Mouse (Mus musculus) left cerebral cortex, postnatal 25 days (tissue): ENCODE measurements at regions not wholly inside any gene's neighbourhood (a gene's known extent, or its start where the extent isn't known, plus 50 kb on each side); places are given as distances from the start of the nearest gene placed in this dataset.

Source experiments
- DNase-seq, 2 experiments: peaks; one replicate each; pipeline ENCODE4 v3.0.0; 2022; ENCODE audit warnings: low spot score in 2 of 2, mixed read lengths in 1 of 2
- intact Hi-C: fragments of 180-260 bp; cut with DNase I; formaldehyde crosslinking; loops from one replicate; pipeline ENCODE4 v1.15.1; 2025

DNA sequence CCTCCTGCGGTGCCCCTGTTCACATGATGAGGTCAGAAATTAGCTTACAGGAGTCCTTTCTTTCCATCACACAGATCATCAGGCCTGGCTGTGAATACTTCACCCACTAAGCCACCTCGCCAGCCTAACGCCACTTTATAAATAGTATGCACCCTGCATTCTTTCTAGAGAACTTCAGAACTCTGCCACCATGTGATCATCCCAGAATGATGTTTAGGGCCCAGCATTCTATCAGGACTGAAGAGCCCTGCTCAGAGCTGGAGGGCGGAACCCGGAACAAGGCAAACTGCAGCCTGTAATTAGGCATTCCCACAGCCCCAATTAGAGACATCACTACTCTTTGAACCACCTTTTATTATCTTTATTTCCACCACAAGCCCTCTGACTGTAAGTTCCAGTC lies 120.2 kb upstream of the Ptch1 start:
- intact Hi-C loops = no loop called here
- DNase-seq = no peak

DNA sequence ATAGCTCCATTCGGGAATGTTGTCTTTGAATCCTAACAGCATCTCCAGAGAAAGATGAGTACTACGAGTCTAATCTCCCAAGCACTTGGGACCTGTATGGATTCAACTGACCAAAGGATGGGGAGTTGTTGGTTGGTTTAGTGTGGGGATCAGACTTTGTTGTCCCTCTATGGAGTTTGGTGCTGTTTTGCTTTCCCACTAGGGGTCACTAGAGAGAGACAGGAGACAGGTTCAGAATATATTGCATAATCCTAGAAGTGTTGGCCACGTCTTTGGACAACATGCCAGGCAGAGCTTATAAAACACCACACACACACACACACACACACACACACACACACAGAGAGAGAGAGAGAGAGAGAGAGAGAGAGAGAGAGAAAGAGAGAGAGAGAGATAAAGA lies 118.6 kb upstream of the Ercc6l2 start:
- DNase-seq = no peak
- intact Hi-C loops = loop anchor here (5.0 kb wide), 1 partner anchor 124 kb away; the partner anchor contains the start of gene Ptch1

DNA sequence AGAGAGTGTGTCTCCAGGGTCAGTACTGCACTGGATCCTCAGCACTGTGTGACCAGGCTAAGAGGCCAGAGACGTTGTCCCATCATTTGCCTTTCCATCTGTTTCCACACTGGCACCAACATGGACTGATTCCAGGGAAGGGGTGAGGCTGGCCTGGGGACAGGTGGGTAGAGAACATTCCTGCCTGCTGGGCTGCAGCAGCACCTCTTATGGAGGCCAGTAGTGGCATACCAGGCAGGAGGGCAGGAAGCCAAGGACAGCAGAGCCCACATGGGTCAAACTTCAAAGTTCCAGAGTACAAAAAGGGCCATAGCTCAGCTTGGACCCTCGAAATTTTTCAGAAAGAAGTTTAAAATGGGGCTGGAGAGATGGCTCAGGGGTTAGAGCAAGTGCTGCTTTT lies 115.4 kb upstream of the Ercc6l2 start:
- intact Hi-C loops = loop anchor here (5.0 kb wide), 1 partner anchor 127 kb away; the partner anchor contains the start of gene Ptch1
- DNase-seq = no peak

DNA sequence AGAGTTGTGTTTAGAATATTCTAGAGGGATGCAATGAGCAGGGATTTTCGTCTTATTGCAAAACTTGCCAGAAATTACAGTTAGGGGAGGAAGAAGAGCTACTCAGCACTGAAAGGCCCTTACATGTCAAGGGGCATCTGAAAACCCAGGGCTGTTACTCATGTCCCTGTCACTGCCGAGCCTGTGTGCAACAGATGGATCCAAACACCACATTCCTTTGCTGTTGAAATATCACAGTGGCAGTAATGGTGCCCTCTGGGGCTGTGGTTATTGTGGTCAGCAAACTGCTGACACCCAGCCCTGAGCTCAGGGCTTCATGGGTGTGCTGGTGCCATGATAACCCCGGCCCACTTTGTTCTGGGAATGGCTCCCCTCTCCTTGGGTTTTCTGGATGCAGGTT lies 114.3 kb upstream of the Ercc6l2 start:
- no peak for DNase-seq
- intact Hi-C loops = no loop called here

DNA sequence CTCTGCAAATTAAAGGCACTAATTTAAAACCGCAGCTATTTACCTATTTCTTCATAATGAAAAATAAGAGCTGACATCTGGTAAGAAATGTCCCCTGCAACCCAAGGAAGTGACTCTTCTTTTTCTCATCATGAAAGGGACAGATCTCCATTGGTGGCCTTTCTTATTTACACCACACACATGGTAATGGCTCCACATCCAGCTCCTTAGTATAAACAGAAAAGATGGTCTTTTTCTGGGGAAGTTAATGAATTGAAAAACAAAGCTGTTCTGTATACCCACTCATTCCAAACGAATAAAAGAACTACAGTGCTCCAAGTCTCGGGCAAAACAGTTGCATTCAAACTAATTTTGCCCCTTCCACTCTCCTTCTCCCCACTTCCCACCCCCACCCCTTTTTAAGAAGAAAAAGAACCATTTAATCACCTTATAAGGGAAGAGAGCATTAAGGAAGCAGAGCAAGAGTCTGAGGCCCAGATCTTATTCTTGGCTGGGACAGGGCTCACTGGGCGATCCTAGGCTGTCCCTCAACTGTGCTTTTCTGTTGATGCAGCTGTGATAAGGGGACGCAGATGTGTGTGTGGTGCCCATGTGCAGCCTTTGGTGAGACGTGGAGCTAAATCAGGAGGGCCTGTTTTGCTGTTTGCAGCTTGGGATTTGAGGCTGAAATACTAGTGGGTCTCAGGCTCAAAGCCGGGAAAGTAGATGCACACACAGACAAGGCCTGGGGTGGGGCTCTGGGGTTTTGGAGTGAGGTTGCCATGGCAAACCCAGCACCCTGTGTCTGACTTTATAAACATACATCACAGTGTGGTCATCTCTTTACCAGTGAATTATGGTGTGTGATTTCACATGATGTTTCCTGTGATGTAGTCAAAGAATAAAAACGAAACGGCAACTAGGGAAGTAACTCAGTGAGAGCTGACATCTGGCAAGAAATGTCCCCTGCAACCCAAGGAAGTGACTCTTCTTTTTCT lies 113.6 kb upstream of the Ercc6l2 start:
- no peak for DNase-seq
- intact Hi-C loops = no loop called here

DNA sequence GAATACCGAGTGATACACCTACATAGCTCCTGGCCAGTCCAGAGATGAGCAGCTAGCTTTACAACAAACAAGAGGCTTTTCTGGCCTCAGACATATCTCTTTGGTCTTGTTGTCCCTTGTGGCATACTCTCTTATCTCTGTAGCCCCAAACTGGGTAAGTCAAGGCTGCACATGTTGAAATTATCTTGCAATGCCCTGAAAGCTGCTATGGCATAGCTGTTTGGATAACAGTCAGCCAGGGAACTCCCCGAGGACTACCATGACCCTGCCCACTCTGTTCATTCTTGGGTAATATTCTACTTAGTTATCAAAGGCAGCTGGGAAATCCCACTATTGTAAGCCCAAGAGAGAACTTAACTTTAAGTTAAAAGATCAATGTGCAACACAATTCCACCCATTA lies 106.5 kb upstream of the Ercc6l2 start:
- intact Hi-C loops = no loop called here
- no peak for DNase-seq

DNA sequence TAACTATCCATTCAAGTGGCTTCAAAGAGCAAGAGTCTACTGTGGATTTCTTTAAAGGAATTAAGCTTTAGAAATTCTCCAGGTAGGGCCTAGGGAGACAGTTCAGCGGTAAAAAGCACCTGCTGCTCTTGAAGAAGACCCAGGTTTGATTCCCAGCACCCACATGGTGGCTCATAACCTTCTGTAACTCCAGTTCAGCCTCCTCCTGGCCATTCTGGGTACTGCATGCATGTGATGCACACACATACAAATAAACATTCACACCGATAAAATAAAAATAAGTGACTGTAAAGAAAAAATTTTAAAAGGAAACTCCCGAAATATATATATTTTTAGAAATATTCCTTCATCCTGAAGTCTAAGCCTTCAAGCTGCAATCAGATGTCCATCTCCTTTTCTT lies 101.9 kb upstream of the Ercc6l2 start:
- intact Hi-C loops = no loop called here
- no peak for DNase-seq

DNA sequence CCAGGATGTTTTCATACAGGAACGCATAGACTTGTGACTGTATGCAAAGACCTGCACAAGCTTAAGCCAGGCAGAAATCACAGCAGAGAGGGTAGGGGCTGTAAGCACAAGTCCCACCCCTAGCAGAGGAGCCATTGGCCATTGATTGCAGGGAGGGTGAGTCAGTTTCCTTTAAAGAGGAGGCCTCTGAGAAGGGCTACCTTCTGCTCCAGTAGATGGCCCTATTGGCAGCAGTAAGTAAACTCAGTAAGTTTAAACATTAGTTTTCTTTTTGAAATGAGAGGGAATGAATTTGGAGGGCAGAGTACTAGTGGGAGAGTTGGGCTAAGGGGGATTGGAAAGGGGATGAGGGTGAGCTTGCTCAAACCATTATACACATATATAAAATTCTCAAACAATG lies 98.5 kb upstream of the Ercc6l2 start:
- DNase-seq = no peak
- intact Hi-C loops = loop anchor here (5.0 kb wide), 1 partner anchor 321 kb away; no protein-coding TSS in a partner anchor

DNA sequence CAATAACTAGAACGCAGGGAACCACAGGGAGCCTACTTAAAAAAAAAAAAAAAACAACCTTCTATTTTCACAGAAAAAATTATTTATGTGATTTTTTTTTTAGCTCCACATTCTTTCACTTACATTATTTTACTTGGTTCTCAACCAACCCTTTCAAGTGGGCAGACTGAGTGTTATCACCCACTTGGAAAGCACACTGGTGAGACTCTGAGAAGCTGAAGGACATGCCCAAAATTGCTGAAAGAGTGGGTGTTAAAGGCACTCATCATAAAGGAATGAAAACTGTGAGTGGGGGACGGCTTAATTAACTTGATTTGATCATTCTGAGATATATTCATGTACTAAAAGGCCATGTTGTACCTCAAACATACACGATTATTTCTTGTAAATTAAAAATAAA lies 97.8 kb upstream of the Ercc6l2 start:
- intact Hi-C loops = loop anchor here (5.0 kb wide), 1 partner anchor 320 kb away; no protein-coding TSS in a partner anchor
- peak in 1 of 2 experiments; percentile 71 for DNase-seq

DNA sequence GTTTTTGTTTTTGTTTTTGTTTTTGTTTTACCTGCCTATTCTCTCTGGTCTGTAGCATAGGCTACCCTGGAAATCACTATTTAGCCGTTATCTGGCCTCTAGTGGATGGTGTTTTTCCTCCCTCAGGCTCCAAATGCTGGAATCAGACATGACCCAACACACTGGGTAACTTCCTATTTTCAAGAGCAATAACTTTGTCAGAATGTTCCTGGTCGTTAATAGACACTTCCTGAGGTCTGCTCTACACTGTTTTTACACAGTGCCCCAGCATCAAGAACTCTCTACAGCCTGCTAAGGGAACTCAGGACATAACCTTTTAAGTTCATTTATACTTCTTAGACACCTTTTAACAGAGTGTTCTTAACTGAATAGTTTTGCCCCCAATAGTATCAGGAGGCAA lies 96.3 kb upstream of the Ercc6l2 start:
- intact Hi-C loops = loop anchor here (5.0 kb wide), 1 partner anchor 319 kb away; no protein-coding TSS in a partner anchor
- DNase-seq = no peak

DNA sequence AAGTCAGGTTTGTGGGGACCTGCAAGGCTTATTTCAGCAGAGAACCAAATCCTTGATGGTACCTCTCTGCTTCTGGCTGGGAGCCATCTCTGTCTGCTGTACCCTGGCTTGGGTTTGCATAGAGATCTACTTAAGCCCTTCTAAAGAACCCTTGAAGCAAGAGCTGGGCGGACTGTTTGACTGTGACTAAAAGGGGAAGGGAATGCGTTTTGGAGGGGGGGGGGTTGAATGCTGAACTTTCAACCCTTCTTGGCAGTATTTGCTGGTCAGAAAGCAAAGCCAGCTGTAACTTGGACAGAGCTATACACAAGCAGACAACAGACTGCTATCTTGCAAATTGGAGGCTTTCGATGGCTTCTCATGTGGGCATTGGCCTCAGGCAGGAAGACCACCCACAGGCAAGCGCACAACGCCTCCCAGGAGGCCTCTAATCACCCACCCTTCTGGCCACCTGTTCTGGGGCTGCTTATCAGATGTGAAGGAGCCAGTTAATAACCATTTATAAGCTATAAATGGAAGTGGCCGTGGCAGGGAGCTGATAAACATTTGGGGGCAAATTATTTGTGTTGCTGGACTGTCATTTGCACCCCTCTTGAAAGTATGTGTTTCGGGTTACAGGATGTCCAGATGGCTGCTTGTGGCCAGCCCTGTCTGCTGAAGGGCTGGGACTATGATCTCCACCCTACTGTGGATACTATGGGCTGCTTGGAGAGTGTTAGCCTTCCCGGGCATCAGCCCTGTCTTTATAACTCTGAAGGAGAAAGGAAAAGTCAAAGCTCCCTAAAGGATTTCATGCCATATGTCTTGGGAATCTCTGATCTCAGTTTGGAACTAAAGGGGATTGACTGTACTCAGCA lies 95.5 kb upstream of the Ercc6l2 start:
- intact Hi-C loops = loop anchor here (5.0 to 10.0 kb wide), 2 partner anchors 205 to 318 kb away; no protein-coding TSS in a partner anchor
- DNase-seq = no peak

DNA sequence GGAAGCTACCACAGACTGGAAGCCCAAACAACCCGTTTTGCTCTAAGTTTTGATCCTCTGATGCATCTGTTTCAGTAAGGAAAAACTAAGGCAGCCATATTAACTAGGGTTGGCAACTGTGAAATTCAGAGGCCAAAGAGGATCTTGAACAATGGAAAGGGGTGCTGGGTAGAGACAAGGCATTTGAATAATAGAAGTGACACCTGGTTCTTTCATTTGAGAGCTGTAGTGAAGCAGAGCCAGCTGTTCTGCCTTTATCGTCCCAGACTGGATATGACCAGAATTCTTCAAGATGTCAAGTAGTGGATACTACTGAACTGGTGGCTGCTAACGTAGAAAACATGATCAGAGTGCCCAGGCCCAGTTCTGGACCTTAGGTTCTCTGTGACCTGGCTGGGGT lies 94.4 kb upstream of the Ercc6l2 start:
- intact Hi-C loops = loop anchor here (10.0 kb wide), 1 partner anchor 204 kb away; no protein-coding TSS in a partner anchor
- no peak for DNase-seq

DNA sequence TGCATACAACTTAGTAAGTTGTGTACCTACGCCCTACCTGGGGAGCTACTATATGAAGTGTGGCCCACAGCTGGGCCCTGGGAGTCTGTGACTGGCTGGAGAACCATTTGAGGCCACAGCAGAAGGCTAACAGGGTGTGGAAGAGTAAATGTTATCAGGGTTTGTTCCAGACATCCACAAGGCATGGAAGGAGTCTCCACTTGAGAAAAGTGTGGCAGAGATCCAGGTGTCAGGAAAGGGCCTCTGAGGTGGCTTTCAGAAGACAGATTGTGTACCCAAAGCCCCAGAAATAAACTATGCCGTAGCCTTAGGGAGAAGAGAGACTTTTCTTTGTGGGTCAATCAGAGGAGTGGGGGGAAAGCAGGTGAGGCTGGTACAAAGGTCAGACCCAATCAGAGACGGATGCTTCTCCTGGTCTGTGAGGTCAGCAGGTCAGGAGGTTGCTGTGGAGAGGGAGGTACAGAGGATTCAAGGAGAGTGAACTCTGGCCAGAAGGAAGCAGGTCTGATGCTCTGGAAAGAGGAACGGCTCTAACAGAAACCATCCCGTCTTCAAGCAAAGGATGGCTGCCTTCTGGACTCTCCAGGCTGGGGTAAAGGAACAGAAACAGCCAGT lies 93.9 kb upstream of the Ercc6l2 start:
- intact Hi-C loops = loop anchor here (10.0 kb wide), 1 partner anchor 204 kb away; no protein-coding TSS in a partner anchor

DNA sequence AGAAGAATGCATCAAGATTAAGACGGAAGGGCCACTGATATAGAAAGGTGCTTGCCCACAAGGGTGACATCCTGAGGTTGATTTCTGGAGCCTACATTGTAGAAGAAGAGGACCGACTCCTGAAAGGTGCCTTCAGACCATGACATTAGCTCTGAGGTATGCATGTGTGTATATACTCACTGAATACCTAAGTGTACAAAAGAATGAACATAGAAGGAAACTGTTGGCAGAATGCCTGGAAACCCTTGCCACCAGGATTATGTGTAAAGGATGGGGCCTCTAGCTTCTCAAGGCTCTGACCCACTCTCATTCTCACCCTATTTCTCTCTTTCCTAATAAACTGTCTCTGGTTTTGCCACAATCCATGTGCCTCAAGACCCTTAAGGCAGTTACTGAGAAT lies 90.7 kb upstream of the Ercc6l2 start:
- intact Hi-C loops = loop anchor here (10.0 kb wide), 1 partner anchor 201 kb away; no protein-coding TSS in a partner anchor
- no peak for DNase-seq

More for the DNA sequence above, 93.9 kb upstream of the Ercc6l2 start:
- no peak for DNase-seq

DNA sequence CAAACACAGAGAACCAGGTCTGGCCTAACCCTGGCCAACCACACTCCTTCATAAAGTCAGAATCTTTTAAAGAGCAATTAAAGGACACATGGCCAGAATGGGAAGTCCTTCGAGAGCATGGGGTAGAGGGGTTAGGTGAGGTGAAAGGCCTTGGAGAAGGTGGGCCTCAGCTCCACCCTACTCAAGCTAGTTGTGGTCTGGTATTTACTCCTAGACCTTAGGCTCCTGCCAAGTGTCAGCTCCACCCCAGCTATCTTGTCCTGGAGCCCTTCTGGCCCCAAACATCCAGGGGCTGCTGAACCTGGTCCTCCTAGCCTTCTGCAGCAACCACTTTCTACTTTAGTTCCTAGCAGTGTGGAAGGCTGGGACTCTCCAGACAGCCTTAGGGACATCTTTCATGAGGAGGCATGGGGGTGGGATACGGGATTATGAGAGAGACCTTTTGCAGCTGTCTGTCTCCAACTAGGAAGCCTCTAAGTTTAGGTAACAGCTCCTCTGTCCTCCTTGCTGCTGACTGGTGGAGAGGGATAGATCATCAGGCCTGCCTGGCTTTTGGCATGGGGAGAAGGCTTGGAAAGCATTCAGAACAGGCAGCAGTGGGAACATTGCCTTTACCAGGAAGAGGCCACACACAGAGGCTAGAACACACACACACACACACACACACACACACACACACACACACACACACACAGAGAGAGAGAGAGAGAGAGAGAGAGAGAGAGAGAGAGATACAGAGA lies 90.0 kb upstream of the Ercc6l2 start:
- no peak for DNase-seq
- intact Hi-C loops = loop anchor here (10.0 kb wide), 1 partner anchor 200 kb away; no protein-coding TSS in a partner anchor

DNA sequence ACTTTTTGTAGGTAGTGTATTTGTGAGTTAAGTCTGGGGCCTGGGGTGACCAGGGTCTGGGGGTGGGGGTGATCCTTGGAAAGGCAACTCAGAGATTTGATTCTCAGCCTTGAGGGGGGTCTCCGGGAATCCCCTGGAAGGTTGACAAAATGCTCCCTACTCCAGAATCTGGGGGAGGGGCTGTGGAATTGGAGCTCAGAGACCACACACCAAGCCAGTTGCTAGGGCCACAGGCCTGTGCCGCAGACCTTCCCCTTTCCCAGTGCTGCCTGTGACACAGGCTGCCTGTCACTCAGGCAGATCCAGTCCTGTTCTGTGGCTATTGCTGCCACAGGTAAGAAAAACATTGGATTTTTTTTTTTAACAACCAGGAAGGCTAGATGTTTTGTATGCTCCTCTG lies 89.0 kb upstream of the Ercc6l2 start:
- intact Hi-C loops = loop anchor here (10.0 kb wide), 1 partner anchor 199 kb away; no protein-coding TSS in a partner anchor
- no peak for DNase-seq

DNA sequence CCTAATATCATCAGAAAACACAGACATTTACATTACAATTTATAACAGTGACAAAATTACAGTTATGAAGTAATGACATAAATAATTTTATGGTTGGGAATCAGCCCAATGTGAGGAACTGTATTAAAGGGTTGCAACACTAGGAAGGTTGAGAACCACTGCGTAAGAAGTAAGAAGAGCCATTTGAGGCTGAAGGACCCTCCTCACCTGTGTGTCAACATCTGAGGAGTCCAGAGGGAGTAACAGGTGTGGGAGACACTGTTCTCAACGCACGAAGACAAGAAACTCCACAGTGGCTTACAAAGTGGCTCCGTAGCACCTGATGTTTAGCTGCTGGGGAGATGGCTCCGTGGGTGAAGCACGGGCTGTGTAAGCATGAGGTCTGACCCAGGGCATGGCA lies 88.5 kb upstream of the Ercc6l2 start:
- intact Hi-C loops = loop anchor here (10.0 kb wide), 1 partner anchor 198 kb away; no protein-coding TSS in a partner anchor
- no peak for DNase-seq

DNA sequence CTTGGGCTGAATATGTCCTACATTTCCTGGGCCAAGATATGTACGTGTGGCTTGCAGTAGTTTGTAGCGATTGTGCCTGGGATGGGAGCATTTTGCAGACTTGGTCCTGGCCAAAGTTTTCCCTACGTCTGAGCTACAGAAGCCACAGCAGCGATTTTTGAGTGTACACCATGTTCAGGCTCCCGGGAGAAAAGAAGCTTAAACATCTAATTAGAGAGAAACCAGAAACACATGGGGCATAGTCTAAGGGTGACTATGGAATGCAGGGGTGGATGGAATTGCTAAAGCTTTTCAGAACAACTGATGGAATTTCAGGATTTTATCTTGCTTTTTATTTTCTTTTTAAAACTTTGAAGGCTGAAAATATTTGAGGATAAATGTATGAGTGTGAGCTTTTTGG lies 79.3 kb upstream of the Ercc6l2 start:
- intact Hi-C loops = no loop called here
- no peak for DNase-seq

DNA sequence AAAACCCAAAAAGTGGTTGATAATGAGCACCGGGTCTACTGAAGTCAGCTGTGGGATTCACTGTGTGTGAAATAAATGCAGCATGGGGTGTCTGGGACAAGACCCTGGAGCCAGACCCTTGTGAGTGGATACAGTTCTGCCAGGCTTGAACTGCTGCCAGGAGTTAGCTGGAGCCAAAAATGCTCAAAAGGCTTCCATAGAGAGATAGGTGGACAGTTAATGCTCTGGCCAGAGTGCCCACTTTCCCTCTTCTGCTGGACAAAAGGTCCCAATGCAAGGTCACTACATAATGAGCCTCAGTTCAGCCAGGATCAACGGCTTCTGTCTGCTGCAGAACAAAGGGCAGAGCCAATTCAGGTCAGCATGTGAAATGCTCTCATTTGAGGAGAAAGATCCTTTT lies 73.2 kb upstream of the Ercc6l2 start:
- peak in 1 of 2 experiments; percentile 27 for DNase-seq
- intact Hi-C loops = no loop called here
